Mouse (Mus musculus): ENCODE results near the gene Macc1.

Gene Macc1

DNA sequence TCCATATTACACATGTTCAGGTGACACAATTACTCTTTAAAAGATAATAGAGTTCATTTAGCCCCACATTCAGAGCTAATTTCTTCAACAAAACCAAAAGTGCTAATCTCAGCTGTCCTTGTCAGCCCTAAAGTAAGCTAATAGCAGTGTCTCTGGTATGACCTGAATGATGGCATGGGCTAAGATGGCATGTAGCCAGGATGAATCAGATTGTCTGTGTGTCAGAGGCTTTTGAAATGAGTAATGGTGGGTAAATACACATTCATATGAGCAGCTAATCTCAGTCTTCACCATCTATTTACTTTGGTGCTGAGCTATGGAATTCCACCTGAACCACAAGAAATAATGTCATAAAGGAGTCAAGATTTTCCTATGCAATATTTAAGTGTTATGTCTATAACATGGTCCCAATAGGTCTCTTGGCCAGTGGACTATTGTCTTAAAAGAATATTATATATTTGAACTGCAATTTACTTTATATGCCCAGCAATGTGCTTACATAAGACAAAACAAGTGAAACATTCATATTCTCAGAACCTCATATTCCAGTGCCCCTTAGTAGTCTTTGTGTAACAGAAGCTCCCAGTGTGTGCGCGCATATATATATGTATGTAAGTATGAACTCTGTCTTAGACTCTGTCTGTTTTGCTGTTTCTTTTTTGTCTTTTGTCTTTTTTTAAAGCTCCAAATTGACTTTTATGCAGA lies 112.3 kb downstream of the Macc1 start:
- no peak for TF ChIP-seq GATA4 (IDR thresholded peaks at IDR 0.05; ENCODE audit: insufficient replicate concordance, low read length)

DNA sequence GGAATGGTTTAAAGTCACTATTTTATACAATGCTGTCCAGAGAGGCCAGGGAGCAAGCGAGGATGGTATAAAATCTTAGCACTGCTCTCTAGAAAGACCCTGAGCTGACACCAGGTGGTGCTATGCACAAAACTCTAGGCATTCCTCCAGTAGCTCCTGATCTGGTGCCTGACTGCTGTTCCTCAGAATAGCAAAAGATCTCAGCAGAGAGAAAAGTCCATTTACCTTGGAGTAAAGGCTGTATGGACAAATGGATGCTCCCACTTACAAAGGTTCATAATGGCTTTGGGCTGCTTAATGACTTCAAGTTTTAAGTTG lies 112.8 kb downstream of the Macc1 start:
- TF ChIP-seq GATA4 (IDR thresholded peaks at IDR 0.05; ENCODE audit: insufficient replicate concordance, low read length) = no peak

DNA sequence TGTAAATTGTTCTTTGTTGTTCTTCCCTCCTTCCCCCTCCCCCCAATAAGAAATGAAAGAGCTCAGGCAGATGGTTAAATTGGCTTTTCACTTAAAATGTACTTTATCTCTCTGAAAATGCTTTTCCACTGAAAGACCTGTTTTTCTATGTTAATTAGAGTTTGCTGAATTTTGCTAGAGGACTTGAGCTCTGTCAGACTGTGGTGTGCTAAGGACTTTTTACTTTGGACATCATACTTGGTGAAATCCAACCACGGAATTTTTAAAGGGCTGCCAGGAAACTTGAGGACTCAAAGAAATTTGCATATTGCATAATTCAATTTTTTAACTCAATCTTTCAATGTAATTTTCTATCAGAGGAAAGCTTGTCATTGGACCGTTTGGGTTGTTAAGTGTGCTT lies 126.7 kb downstream of the Macc1 start:
- TF ChIP-seq GATA4 (IDR thresholded peaks at IDR 0.05; ENCODE audit: insufficient replicate concordance, low read length) = no peak

DNA sequence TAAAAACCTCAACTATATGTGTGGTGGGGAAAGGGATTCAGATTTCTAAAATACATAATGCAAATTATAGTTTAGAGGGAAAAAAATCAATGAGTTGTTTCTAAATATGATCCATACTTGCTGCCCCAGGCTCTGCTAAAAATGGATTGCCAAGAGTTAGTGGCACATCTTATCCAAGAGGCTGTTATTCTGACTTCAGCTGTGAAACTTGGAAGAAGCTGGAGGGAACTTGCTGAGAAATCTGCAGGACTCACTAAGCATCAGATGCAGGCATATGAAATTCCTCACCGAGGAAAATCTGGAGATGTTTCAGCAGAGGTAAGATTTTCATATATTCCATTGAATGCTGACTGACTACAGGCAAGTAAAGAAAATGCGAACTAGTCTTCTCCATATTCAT lies 136.0 kb downstream of the Macc1 start:
- TF ChIP-seq GATA4 (IDR thresholded peaks at IDR 0.05; ENCODE audit: insufficient replicate concordance, low read length) = no peak

DNA sequence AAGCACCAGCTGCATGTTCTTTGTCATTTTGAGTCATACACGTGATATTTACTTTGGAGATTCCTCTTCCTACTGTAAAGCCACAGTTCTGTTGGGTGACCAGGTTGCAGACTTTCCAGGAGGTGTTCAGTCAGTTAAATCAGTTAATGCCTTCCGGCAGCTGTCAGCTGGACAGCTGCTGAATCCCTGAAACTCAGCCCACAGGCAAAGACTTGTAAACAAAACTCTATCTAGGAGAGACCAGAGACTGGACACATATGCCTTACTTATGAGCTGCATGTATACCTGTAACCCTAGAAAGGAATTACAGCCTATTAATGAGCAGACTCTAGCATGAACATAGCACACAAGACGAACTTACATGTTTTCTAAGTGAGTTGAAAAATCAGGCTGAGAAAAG lies 137.2 kb downstream of the Macc1 start:
- no peak for TF ChIP-seq GATA4 (IDR thresholded peaks at IDR 0.05; ENCODE audit: insufficient replicate concordance, low read length)

DNA sequence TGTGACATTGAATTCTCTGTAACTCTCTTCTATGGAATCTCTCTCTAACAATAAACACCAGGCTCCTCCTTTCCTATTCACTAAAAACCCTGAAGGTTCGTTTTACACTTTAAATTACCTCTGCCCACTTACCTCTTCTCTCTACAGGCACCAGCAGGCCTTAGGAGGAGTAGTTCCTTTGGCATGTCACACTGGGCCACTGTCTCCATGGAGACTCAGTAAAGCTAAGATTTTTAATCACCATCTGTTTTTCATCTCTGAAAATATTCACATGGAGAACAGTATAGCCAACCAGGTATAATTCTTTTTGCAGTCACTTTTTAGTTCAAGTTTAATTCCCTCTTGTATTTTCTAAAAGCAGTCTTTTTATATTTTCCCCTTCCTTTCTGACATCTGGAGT lies 140.0 kb downstream of the Macc1 start:
- no peak for TF ChIP-seq GATA4 (IDR thresholded peaks at IDR 0.05; ENCODE audit: insufficient replicate concordance, low read length)

DNA sequence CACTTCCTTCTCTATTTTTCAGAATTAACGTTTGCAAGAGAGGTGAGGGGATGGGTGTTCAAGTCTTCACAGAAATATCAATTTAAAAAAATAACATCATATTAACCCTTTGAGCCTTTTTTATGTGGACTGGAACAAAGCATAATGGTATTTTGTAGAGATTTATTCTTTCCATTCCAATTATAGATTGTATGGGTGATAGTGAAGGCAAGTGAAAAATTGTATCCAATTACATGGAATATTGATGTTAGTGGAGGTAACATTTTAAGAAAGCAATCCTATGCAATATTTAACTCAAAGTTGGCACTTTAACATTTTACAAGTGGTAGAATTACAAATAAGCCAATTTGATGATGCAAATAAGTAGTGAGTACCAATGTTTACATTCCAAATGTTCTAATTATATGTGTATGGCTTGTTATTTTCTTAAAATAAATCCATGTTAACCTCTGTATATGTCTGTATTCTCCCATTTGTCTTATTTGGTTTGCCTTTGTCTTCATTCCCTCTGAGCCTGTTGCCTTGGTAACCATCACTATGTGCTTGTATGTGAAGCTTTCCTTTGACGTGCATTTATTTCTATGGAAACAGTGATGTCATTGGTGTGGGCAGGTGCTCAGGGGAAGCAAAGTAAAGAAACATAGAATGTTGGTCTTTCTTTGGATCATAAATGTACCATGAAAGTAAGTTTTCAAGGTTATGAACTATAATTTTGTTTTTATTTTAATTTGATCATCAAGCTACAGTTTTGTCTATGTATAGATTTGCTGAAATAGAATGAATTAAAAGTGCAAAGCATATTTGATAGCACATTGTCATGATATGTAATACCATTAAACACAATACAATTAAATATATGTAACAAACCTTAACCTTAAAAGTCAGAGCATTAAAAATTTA lies 150.2 kb downstream of the Macc1 start:
- no peak for TF ChIP-seq GATA4 (IDR thresholded peaks at IDR 0.05; ENCODE audit: insufficient replicate concordance, low read length)

DNA sequence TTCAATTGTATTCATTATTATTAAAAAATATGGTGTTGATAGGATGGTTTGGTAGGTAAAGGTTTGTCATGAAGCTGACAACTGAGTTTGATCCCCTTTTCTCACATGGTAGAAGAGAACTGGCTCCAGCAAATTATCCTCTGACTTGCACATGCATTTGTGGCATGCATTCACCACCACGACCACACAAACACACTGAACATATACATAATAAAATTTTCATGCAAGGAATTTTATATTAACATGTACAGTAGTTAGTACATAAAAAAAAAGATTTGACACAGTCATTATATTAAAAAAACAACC lies 150.8 kb downstream of the Macc1 start:
- TF ChIP-seq GATA4 (IDR thresholded peaks at IDR 0.05; ENCODE audit: insufficient replicate concordance, low read length) = no peak

DNA sequence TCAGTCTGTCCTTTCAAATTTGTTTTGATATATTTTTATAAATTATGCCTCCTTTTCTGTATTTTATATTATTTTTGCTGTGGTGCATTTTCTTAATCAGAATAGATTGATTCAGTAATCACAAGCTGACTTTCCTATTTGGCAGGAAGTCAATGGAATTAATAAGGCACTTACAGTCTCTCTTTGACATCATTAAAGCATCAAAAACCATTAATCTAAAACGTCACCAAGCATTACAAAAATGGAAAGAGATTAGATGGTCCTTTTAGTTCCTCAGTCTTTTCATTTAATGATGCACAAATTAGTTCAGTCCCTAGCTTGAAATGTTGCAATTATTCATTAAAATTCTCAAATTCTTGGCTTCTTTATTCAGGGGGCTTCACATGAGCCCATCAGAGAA lies 153.6 kb downstream of the Macc1 start:
- no peak for TF ChIP-seq GATA4 (IDR thresholded peaks at IDR 0.05; ENCODE audit: insufficient replicate concordance, low read length)

DNA sequence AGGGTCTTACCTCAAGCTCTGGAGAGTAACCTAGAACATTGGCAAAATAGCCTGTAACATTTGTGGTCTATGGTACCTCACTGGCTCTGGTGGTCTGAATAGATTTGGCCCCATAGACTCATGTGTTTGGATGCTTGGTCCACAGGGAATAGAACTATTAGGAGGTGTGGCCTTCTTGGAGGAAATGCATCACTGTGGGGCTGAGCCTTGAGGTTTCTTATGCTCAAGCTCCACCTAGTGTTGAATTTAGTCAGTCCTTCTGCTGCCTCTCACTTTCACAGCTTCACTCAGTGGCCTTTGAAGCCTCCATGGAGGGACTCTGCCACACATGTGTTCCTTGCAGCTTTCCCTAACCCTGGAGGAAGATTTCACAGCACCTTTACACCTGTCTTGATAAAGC lies 156.2 kb downstream of the Macc1 start:
- TF ChIP-seq GATA4 (IDR thresholded peaks at IDR 0.05; ENCODE audit: insufficient replicate concordance, low read length) = no peak

DNA sequence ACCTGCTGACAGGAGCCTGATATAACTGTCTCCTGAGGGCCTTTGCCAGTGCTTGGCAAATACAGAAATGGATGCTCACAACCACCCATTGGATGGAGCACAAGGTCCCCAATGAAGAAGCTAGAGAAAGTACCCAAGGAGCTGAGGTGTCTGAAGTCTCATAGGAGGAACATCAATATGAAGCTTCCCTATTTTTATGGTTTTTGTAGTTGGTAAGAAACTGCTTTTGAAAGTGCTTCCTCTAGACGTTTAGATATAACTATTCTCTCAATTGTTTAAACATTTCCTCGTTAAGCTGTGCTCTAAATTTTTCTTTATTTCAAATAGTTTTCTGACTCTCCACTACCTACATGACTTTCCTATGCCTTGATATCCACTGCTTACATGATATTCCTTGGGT lies 169.2 kb downstream of the Macc1 start:
- TF ChIP-seq GATA4 (IDR thresholded peaks at IDR 0.05; ENCODE audit: insufficient replicate concordance, low read length) = no peak

DNA sequence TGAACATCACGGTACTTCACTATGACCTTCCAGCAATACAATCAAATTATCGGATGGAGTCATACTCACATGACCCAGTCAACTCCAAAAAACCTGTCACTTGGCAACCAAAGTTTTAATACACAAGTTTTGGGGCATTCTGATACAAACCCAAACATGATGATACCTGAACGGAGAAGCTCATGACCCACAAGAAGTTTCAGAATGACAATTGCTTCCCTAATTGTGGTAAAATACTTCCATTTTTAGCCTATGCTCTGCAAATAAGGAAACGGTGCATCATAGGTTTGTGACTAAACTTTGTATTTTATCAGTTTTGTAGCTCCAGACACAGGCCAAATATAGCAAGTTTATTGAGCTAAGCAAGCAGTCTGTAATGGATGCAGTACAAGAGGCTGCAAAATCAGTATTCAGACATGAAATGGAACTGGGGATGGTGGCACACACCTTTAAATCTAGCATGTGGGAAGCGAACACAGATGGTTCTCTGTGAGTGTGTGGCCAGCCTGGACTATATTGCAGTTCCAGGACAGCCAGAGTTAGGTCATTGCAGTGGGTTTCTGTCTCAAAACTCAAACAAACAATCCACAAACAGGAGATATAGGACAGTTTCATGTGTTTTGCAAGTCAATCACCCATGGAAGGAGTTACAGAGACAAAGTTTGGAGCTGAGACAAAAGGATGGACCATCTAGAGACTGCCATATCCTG lies 170.0 kb downstream of the Macc1 start:
- TF ChIP-seq GATA4 (IDR thresholded peaks at IDR 0.05; ENCODE audit: insufficient replicate concordance, low read length) = no peak

DNA sequence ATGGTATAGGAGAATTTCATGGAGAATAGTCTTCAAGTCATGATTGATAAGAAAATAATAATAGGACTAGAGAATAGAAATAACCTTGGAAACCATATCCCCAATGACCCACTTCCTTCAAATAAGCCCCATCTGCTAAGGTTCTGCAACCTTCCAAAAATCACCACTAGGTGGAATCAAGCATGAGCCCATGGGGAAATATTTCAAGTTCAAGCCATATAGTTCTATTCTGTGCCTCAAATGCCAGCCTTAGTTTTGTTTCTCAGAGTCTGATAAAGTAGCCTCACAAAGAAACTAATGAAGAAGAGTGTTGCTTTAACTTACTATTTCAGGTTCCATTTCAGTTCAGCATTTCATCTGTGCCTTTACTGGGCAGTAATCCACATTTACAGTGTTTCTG lies 197.1 kb downstream of the Macc1 start:
- TF ChIP-seq GATA4 (IDR thresholded peaks at IDR 0.05; ENCODE audit: insufficient replicate concordance, low read length) = no peak

Measured in liver, adult (tissue).